Mouse (Mus musculus): ENCODE data around the gene Utrn.

Gene Utrn

GRCm38 (mm10) chr10:12798248-12798647 is 70.9 kb downstream of the Utrn start:
- no peak for DNase-seq (ENCODE audit: inconsistent ontology term)

- no peak for DNase-seq (ENCODE audit: inconsistent ontology term)
These were observed 72.7 kb downstream of the Utrn start for GRCm38 (mm10) chr10:12796510-12796840.

- no peak for DNase-seq (ENCODE audit: inconsistent ontology term)
These were observed 73.2 kb downstream of the Utrn start for GRCm38 (mm10) chr10:12795796-12796509.

- DNase-seq (ENCODE audit: inconsistent ontology term), result peak; percentile 90
These were observed 77.1 kb downstream of the Utrn start for GRCm38 (mm10) chr10:12792049-12792448.

GRCm38 (mm10) chr10:12790881-12791280 is 78.3 kb downstream of the Utrn start:
- DNase-seq (ENCODE audit: inconsistent ontology term), result no peak

- DNase-seq (ENCODE audit: inconsistent ontology term), result no peak
These were observed 80.6 kb downstream of the Utrn start for GRCm38 (mm10) chr10:12788529-12788928.

- DNase-seq (ENCODE audit: inconsistent ontology term), result peak; percentile 94
These were observed 81.2 kb downstream of the Utrn start for GRCm38 (mm10) chr10:12787965-12788364.

GRCm38 (mm10) chr10:12785299-12785698 is 83.9 kb downstream of the Utrn start:
- DNase-seq (ENCODE audit: inconsistent ontology term), result no peak

- DNase-seq (ENCODE audit: inconsistent ontology term), result no peak
These were observed 87.7 kb downstream of the Utrn start for GRCm38 (mm10) chr10:12781381-12781907.

GRCm38 (mm10) chr10:12773178-12773577 is 96.0 kb downstream of the Utrn start:
- peak; percentile 25 for DNase-seq (ENCODE audit: inconsistent ontology term)

GRCm38 (mm10) chr10:12771511-12771910 is 97.7 kb downstream of the Utrn start:
- DNase-seq (ENCODE audit: inconsistent ontology term), result peak; percentile 77

- DNase-seq (ENCODE audit: inconsistent ontology term), result no peak
These were observed 106.5 kb downstream of the Utrn start for GRCm38 (mm10) chr10:12762668-12763067.

- DNase-seq (ENCODE audit: inconsistent ontology term), result no peak
These were observed 110.5 kb downstream of the Utrn start for GRCm38 (mm10) chr10:12758702-12758988.

GRCm38 (mm10) chr10:12757943-12758701 is 111.0 kb downstream of the Utrn start:
- DNase-seq (ENCODE audit: inconsistent ontology term), result peak; percentile 70

GRCm38 (mm10) chr10:12756692-12757091 is 112.5 kb downstream of the Utrn start:
- DNase-seq (ENCODE audit: inconsistent ontology term), result no peak

GRCm38 (mm10) chr10:12754911-12755310 is 114.3 kb downstream of the Utrn start:
- DNase-seq (ENCODE audit: inconsistent ontology term), result no peak

GRCm38 (mm10) chr10:12754166-12754565 is 115.0 kb downstream of the Utrn start:
- DNase-seq (ENCODE audit: inconsistent ontology term), result no peak

GRCm38 (mm10) chr10:12743717-12744116 is 125.4 kb downstream of the Utrn start:
- DNase-seq (ENCODE audit: inconsistent ontology term), result no peak

GRCm38 (mm10) chr10:12739302-12739987 is 129.7 kb downstream of the Utrn start:
- DNase-seq (ENCODE audit: inconsistent ontology term), result no peak

- DNase-seq (ENCODE audit: inconsistent ontology term), result no peak
These were observed 131.2 kb downstream of the Utrn start for GRCm38 (mm10) chr10:12737926-12738325.

GRCm38 (mm10) chr10:12736861-12737835 is 132.0 kb downstream of the Utrn start:
- peak; percentile 74 for DNase-seq (ENCODE audit: inconsistent ontology term)

Measured in Muller cell, postnatal 12 days (primary cell).